Mouse (Mus musculus): ENCODE data around the gene Syt14. TPM values are rescaled to one million over a fixed set of nuclear protein-coding genes. Genes with fewer than 3 reads are reported as not detected.

Gene Syt14
- polyA plus RNA-seq, 1 experiment = 10.3 TPM

GRCm38 (mm10) chr1:193034951-193035370 lies 614 bp downstream of the Syt14 start:
- no peak for TF ChIP-seq POLR2A (IDR thresholded peaks at IDR 0.05; ENCODE audit: borderline replicate concordance, extremely low read depth, insufficient read depth, insufficient read length, poor library complexity, severe bottlenecking)
- TF ChIP-seq CTCF (IDR thresholded peaks at IDR 0.05; ENCODE audit: borderline replicate concordance, extremely low read depth, insufficient read depth, insufficient read length) = no peak
- DNase-seq (ENCODE audit: low read depth) = peak; percentile 75

- DNase-seq (ENCODE audit: low read depth) = no peak
- no peak for TF ChIP-seq POLR2A (IDR thresholded peaks at IDR 0.05; ENCODE audit: borderline replicate concordance, extremely low read depth, insufficient read depth, insufficient read length, poor library complexity, severe bottlenecking)
- no peak for TF ChIP-seq CTCF (IDR thresholded peaks at IDR 0.05; ENCODE audit: borderline replicate concordance, extremely low read depth, insufficient read depth, insufficient read length)
Observed at GRCm38 (mm10) chr1:193024311-193024710, 11.3 kb downstream of the Syt14 start.

GRCm38 (mm10) chr1:193012351-193012750 lies 23.2 kb downstream of the Syt14 start:
- TF ChIP-seq CTCF (IDR thresholded peaks at IDR 0.05; ENCODE audit: borderline replicate concordance, extremely low read depth, insufficient read depth, insufficient read length) = no peak
- no peak for TF ChIP-seq POLR2A (IDR thresholded peaks at IDR 0.05; ENCODE audit: borderline replicate concordance, extremely low read depth, insufficient read depth, insufficient read length, poor library complexity, severe bottlenecking)
- DNase-seq (ENCODE audit: low read depth) = no peak

GRCm38 (mm10) chr1:193011000-193011769 lies 24.4 kb downstream of the Syt14 start:
- no peak for DNase-seq (ENCODE audit: low read depth)
- TF ChIP-seq POLR2A (IDR thresholded peaks at IDR 0.05; ENCODE audit: borderline replicate concordance, extremely low read depth, insufficient read depth, insufficient read length, poor library complexity, severe bottlenecking) = no peak

GRCm38 (mm10) chr1:193004581-193004980 lies 31.0 kb downstream of the Syt14 start:
- no peak for DNase-seq (ENCODE audit: low read depth)
- TF ChIP-seq CTCF (IDR thresholded peaks at IDR 0.05; ENCODE audit: borderline replicate concordance, extremely low read depth, insufficient read depth, insufficient read length) (no peak), POLR2A (IDR thresholded peaks at IDR 0.05; ENCODE audit: borderline replicate concordance, extremely low read depth, insufficient read depth, insufficient read length, poor library complexity, severe bottlenecking) (no peak)

GRCm38 (mm10) chr1:193003953-193004352 lies 31.6 kb downstream of the Syt14 start:
- no peak for DNase-seq (ENCODE audit: low read depth)
- TF ChIP-seq POLR2A (IDR thresholded peaks at IDR 0.05; ENCODE audit: borderline replicate concordance, extremely low read depth, insufficient read depth, insufficient read length, poor library complexity, severe bottlenecking) (no peak), CTCF (IDR thresholded peaks at IDR 0.05; ENCODE audit: borderline replicate concordance, extremely low read depth, insufficient read depth, insufficient read length) (no peak)

GRCm38 (mm10) chr1:193002307-193002706 lies 33.3 kb downstream of the Syt14 start:
- TF ChIP-seq CTCF (IDR thresholded peaks at IDR 0.05; ENCODE audit: borderline replicate concordance, extremely low read depth, insufficient read depth, insufficient read length) = no peak
- no peak for TF ChIP-seq POLR2A (IDR thresholded peaks at IDR 0.05; ENCODE audit: borderline replicate concordance, extremely low read depth, insufficient read depth, insufficient read length, poor library complexity, severe bottlenecking)
- DNase-seq (ENCODE audit: low read depth) = no peak

- no peak for DNase-seq (ENCODE audit: low read depth)
- TF ChIP-seq CTCF (IDR thresholded peaks at IDR 0.05; ENCODE audit: borderline replicate concordance, extremely low read depth, insufficient read depth, insufficient read length) (no peak), POLR2A (IDR thresholded peaks at IDR 0.05; ENCODE audit: borderline replicate concordance, extremely low read depth, insufficient read depth, insufficient read length, poor library complexity, severe bottlenecking) (no peak)
Observed at GRCm38 (mm10) chr1:193001587-193001986, 34.0 kb downstream of the Syt14 start.

GRCm38 (mm10) chr1:193000908-193001307 lies 34.7 kb downstream of the Syt14 start:
- DNase-seq (ENCODE audit: low read depth) = peak; percentile 55
- TF ChIP-seq POLR2A (IDR thresholded peaks at IDR 0.05; ENCODE audit: borderline replicate concordance, extremely low read depth, insufficient read depth, insufficient read length, poor library complexity, severe bottlenecking) = no peak
- no peak for TF ChIP-seq CTCF (IDR thresholded peaks at IDR 0.05; ENCODE audit: borderline replicate concordance, extremely low read depth, insufficient read depth, insufficient read length)

GRCm38 (mm10) chr1:192994179-192994873 lies 41.2 kb downstream of the Syt14 start:
- DNase-seq (ENCODE audit: low read depth) = no peak
- TF ChIP-seq POLR2A (IDR thresholded peaks at IDR 0.05; ENCODE audit: borderline replicate concordance, extremely low read depth, insufficient read depth, insufficient read length, poor library complexity, severe bottlenecking) = no peak
- TF ChIP-seq CTCF (IDR thresholded peaks at IDR 0.05; ENCODE audit: borderline replicate concordance, extremely low read depth, insufficient read depth, insufficient read length) = no peak

GRCm38 (mm10) chr1:192993491-192993890 lies 42.1 kb downstream of the Syt14 start:
- DNase-seq (ENCODE audit: low read depth) = no peak
- TF ChIP-seq POLR2A (IDR thresholded peaks at IDR 0.05; ENCODE audit: borderline replicate concordance, extremely low read depth, insufficient read depth, insufficient read length, poor library complexity, severe bottlenecking) = no peak
- no peak for TF ChIP-seq CTCF (IDR thresholded peaks at IDR 0.05; ENCODE audit: borderline replicate concordance, extremely low read depth, insufficient read depth, insufficient read length)

- no peak for DNase-seq (ENCODE audit: low read depth)
- no peak for TF ChIP-seq POLR2A (IDR thresholded peaks at IDR 0.05; ENCODE audit: borderline replicate concordance, extremely low read depth, insufficient read depth, insufficient read length, poor library complexity, severe bottlenecking)
Observed at GRCm38 (mm10) chr1:192987203-192987602, 48.4 kb downstream of the Syt14 start.

All from brain, embryonic 14.5 days (tissue).